Mouse (Mus musculus): Measurements from ENCODE around the gene Stxbp3.

DNA sequence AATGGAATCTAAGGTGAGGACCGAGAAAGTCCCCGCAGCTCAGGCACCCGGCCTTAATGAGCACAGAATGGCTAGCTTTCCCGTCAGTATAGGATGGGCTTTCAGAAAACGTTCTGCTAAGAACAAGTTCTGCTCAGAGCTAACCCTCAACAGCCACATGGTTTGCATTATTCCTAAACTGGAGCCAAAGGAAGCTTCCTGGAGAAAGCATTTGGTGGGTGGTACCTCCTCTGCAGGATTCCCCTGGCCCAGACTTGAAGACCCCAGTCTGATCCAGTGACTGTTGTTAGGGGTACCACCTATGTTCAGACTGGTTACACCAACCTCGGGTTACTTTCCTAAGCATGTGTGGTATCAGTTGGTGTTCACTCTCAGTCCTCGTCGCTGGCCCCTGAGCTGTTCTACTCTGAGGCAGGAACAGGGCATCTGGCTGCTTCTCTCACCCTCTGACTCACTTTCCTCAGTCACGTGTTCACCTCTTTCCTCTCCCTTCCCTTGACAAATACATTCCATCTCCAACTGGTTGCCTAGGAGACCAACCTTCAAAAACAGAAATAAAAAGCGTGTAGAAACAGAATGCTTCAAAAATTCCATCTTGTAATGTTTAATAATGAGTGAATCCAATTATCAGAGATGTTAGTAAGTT lies 59.0 kb downstream of the Stxbp3 start:
- TF ChIP-seq CTCF (IDR thresholded peaks at IDR 0.05; ENCODE audit: insufficient read depth, low read depth, low read length) (no peak), POLR2A (IDR thresholded peaks at IDR 0.05; ENCODE audit: insufficient read depth, low read depth, low read length) (no peak)

All from olfactory bulb, adult 2 months (tissue).